Mouse (Mus musculus): ENCODE data around the gene Lepr. TPM values are rescaled to one million over a fixed set of nuclear protein-coding genes. Genes with fewer than 3 reads are reported as not detected.

Gene Lepr
- polyA plus RNA-seq, 1 experiment from 2014 or later, result 9.7 TPM

DNA sequence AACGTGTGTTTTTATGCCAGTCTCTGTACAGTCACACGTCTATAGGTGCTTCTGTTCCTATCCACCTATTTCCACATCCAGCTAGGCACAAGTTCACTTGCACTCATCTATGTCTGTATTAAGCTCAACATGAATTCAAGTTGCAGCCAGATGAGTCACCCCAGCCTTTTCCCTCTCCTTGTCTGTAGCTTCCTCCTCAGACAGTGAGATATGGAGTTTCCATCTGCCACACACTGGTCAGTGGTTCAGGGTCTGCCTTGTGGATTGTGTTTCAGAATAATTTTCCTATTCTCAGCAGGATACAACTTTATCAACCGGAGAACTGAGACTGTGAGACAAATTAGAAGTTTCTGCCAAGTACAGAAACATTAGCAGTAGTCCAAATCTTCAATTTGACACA is 20.0 kb upstream of the Lepr start:
- 82% methylated on average over 3 of the region's 3 CpGs for WGBS
- H3K9me3 ChIP-seq (replicated peaks), result no peaks in the 10 kb centered on the region
- H3K9ac ChIP-seq, result no peak overlapping the region

DNA sequence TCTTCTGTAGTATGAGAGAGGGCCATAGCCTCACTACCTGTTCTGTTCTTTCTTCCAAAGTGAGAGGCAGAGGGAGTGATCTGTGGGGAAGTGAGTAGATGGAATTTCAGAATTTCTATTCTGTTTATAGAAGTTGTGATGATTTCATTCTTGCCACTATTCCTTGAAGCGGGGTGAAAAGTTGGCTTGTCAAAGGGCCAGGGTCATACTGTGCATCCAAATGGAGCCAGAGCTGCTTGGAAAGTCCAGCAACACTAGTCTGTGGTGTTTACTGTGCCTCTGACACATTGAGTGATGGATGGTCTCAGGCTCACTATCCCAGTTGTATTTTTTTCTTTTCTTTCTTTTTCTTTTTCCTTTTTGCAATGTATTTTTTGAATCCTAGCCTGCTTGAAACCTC is 17.8 kb upstream of the Lepr start:
- Histone ChIP-seq H3K27me3 (no peaks in the 10 kb centered on the region), H3K4me3 (no peak overlapping the region), H3K4me1 (no peaks in the 10 kb centered on the region), H3K27ac (no peak overlapping the region), H3K36me3 (no peaks in the 10 kb centered on the region), H3K9me3 (replicated peaks) (no peaks in the 10 kb centered on the region), H3K9ac (no peak overlapping the region), H3K4me2 (replicated peaks) (no peak overlapping the region)
- no peak for ATAC-seq (ENCODE audit: low FRiP score)
- WGBS, result 87% methylated on average over 1 of the region's 1 CpGs

More for the DNA sequence above, 20.0 kb upstream of the Lepr start:
- Histone ChIP-seq H3K27me3 (no peaks in the 10 kb centered on the region), H3K4me3 (no peak overlapping the region), H3K4me1 (no peaks in the 10 kb centered on the region), H3K27ac (no peak overlapping the region), H3K36me3 (no peaks in the 10 kb centered on the region), H3K4me2 (replicated peaks) (no peak overlapping the region)
- ATAC-seq (ENCODE audit: low FRiP score), result no peak

DNA sequence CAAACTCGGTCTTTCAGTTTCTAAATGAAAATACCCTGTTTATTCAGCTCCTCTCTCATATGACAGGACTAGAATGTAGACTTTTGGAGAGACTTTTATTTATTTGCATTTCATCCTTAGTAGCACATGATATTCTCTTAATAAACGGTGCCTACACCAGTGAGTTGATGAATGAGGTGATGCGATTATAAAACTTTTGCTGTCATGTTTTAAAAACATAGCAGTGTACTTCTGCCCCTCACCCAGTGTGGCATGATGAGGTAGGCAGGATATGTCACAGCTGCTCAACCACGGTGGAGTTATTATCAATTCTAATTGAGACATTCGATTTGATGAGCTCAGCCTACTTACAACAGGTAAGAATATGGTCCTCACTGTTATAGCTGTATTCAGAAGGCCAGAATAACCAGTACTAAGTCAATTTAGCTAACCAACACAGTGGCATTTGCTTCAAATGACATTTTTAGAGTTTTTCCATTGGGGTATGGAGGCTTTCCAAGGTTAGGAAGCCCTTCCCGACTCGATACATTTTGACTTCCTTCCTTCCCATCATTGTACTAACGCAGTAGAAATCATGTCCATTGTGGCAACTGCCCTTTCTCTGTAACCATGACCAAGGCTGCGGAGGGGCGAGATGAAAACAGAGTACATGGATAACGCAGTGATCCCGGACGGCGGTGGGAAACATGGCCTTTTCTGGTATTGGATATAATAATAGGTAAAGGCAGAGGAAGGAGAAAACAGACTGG is 16.1 kb upstream of the Lepr start:
- H3K27ac ChIP-seq, result no peak overlapping the region
- H3K4me1 ChIP-seq, result no peaks in the 10 kb centered on the region
- no peak overlapping the region for H3K9ac ChIP-seq
- H3K36me3 ChIP-seq, result no peaks in the 10 kb centered on the region
- H3K4me2 ChIP-seq (replicated peaks), result no peak overlapping the region
- H3K9me3 ChIP-seq (replicated peaks), result no peaks in the 10 kb centered on the region
- 93% methylated on average over 14 of the region's 14 CpGs for WGBS
- H3K4me3 ChIP-seq, result no peak overlapping the region
- ATAC-seq (ENCODE audit: low FRiP score), result no peak
- H3K27me3 ChIP-seq, result no peaks in the 10 kb centered on the region

DNA sequence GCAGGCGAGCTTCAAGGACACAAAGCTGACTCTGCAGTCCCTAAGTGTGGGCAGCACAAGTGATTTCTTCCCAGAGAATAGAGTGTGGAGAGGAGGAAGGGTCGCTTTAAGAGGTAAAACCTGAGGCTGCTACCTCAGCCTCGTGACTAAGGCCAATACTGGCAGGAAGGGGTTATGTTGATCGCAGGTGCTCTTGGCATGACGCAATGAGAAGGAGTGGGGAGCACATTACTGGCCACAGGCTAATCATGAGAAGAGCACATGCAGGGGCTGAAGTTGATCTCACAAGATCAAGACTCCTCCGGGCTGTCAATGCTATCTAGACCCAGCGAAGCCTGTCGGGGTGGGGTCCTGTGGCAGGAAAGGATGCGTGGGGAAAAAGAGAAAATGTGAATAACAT is 11.9 kb upstream of the Lepr start:
- no peak overlapping the region for H3K27ac ChIP-seq
- H3K9ac ChIP-seq, result no peak overlapping the region
- no peak overlapping the region for H3K4me2 ChIP-seq (replicated peaks)
- H3K4me3 ChIP-seq, result no peak overlapping the region
- no peaks in the 10 kb centered on the region for H3K4me1 ChIP-seq
- no peaks in the 10 kb centered on the region for H3K9me3 ChIP-seq (replicated peaks)
- H3K36me3 ChIP-seq, result no peaks in the 10 kb centered on the region
- no peaks in the 10 kb centered on the region for H3K27me3 ChIP-seq
- WGBS, result 82% methylated on average over 9 of the region's 9 CpGs
- ATAC-seq (ENCODE audit: low FRiP score), result no peak

DNA sequence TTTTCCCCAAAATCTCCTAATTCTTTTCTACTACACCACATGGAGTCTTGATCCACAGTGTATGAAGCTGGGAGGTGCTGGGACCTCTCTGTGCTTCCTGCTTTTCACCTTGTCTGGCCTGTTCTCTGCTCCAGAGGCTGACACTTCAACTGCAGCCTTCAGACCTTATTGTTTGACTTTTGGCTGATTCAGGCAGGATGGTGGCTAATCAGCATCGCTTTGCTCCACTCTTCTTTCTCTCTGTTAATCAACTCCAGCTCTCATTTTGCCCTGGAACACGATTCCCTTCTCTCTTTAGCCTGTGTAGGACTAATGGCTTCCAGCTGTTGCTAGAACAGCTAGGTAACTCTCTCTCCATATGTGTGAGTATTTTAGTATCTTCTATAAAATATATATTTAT is 10.0 kb upstream of the Lepr start:
- Histone ChIP-seq H3K27me3 (no peaks in the 10 kb centered on the region), H3K9me3 (replicated peaks) (no peaks in the 10 kb centered on the region), H3K4me1 (no peaks in the 10 kb centered on the region), H3K27ac (no peak overlapping the region), H3K4me3 (no peak overlapping the region), H3K9ac (no peak overlapping the region), H3K36me3 (no peaks in the 10 kb centered on the region), H3K4me2 (replicated peaks) (no peak overlapping the region)
- 53% methylated on average over 2 of the region's 2 CpGs for WGBS
- no peak for ATAC-seq (ENCODE audit: low FRiP score)

DNA sequence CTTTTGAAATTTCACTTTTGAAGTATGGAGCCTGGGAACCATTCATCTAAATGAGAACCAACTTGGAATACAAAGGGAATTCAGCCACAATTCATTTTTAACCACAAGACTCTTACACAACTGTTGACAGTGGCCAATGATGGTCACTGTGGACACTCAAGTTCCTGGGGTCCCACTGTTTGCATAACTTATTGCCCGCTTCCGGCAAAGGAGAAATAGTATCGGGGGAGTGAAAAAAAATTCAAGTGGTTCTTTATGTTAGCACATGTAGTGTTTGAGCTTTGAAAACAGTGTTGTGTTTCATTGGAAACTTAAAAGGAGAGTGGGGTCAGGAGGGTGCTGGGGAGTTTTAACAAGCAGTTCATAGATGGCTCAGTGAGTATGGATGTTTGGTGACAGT is 9.3 kb upstream of the Lepr start:
- no peaks in the 10 kb centered on the region for H3K9me3 ChIP-seq (replicated peaks)
- no peak overlapping the region for H3K9ac ChIP-seq
- no peak overlapping the region for H3K4me3 ChIP-seq
- WGBS, result 69% methylated on average over 3 of the region's 3 CpGs
- ATAC-seq (ENCODE audit: low FRiP score), result no peak
- no peaks in the 10 kb centered on the region for H3K36me3 ChIP-seq
- H3K27ac ChIP-seq, result no peak overlapping the region
- H3K4me1 ChIP-seq, result no peaks in the 10 kb centered on the region
- no peaks in the 10 kb centered on the region for H3K27me3 ChIP-seq
- H3K4me2 ChIP-seq (replicated peaks), result no peak overlapping the region

DNA sequence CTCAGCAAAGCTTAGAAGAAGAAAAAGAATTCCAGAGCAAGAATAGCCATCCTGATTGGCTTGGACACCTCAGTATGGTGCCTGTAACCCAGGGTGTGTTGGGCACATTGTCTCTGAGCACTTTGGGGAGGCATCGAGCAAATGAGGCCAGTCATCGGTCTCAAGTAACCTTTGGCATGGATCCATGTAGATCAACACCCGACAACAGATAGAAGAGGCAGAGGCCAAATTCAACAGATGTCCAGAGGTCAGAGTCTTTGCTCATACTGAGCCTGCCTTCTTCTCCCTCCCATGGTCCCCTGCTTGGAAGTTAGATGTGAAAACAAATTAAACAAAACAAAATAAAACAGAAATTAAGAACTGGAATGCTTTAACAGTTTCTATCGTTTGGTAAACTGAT is 6.8 kb upstream of the Lepr start:
- H3K27me3 ChIP-seq, result no peaks in the 10 kb centered on the region

DNA sequence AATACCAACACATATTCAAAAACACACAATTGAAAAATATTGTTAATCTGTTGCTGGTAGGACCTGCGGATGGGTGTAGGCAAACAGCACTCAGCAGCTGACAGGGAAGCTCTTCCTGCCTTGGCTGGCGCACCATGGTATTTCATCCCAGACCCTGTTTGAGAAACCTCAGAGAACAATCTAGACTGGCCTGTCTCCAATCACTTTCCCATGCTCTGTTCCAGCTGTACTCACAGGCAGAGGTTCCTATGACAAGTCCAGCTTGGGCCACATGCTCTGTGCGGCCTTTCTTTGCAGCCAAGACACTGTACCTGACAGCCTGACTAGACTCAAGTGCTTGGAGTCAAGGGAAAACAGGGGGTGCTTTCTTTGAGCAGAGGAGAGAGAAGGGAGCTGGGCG is 6.1 kb upstream of the Lepr start:
- WGBS, result 93% methylated on average over 4 of the region's 4 CpGs
- ATAC-seq (ENCODE audit: low FRiP score), result no peak
- Histone ChIP-seq H3K9me3 (replicated peaks) (no peaks in the 10 kb centered on the region), H3K36me3 (no peaks in the 10 kb centered on the region), H3K4me2 (replicated peaks) (no peak overlapping the region), H3K9ac (no peak overlapping the region), H3K27ac (no peak overlapping the region), H3K27me3 (peaks cover 3% of the 10 kb centered on the region; the same call in 1 of the 2 replicates), H3K4me1 (no peaks in the 10 kb centered on the region), H3K4me3 (no peak overlapping the region)

More for the DNA sequence above, 6.8 kb upstream of the Lepr start:
- Histone ChIP-seq H3K4me3 (no peak overlapping the region), H3K4me1 (no peaks in the 10 kb centered on the region), H3K36me3 (no peaks in the 10 kb centered on the region), H3K27ac (no peak overlapping the region), H3K4me2 (replicated peaks) (no peak overlapping the region), H3K9me3 (replicated peaks) (no peaks in the 10 kb centered on the region), H3K9ac (no peak overlapping the region)
- no peak for ATAC-seq (ENCODE audit: low FRiP score)
- 64% methylated on average over 4 of the region's 4 CpGs for WGBS

DNA sequence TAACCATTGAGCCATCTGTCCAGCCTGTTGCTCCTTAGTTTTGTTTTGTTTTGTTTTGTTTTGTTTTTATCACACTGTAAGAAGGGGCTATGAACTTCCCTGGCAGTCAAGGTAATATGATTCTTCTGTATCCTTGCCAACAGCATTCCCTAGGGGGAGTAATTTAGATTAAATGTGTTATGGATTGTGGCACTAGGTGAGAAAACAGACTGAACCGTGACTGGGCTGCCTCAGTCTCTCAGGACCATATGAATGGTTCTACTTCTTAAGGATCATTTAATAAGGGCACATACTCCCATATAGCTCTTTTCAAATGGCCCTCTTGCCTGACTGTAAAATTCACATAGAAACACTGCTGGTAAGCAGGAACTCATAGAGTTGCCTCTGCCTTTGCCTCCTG is 4.6 kb upstream of the Lepr start:
- H3K4me1 ChIP-seq, result peaks cover 5% of the 10 kb centered on the region
- WGBS, result 71% methylated on average over 1 of the region's 1 CpGs

DNA sequence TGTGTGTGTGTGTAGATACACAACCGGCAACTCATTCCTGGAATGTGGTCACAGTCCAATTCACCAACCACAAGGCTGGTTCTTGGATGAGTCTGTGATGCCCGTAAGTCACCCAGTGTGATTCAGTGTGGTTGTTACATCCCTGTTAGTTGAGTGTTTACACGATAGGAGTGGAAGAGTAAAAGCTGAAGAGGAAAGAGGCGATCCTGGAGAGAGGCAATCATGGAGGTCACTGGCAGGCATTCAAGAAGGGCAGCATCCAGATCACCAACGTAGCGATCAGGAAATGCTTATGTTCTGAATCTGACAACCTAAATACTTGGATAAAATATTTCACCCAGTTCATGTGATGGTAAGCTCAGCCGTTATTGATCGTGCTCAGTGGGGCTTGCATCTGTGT is 1.9 kb upstream of the Lepr start:
- no peak for ATAC-seq (ENCODE audit: low FRiP score)
- Histone ChIP-seq H3K9ac (no peak overlapping the region), H3K36me3 (no peaks in the 10 kb centered on the region), H3K9me3 (replicated peaks) (no peaks in the 10 kb centered on the region), H3K4me1 (peaks cover 10% of the 10 kb centered on the region), H3K4me3 (no peak overlapping the region), H3K27ac (no peak overlapping the region), H3K27me3 (peaks cover 26% of the 10 kb centered on the region), H3K4me2 (replicated peaks) (no peak overlapping the region)
- 88% methylated on average over 8 of the region's 8 CpGs for WGBS

More for the DNA sequence above, 4.6 kb upstream of the Lepr start:
- Histone ChIP-seq H3K36me3 (no peaks in the 10 kb centered on the region), H3K4me2 (replicated peaks) (no peak overlapping the region), H3K9me3 (replicated peaks) (no peaks in the 10 kb centered on the region), H3K27ac (no peak overlapping the region), H3K9ac (no peak overlapping the region), H3K27me3 (peaks cover 18% of the 10 kb centered on the region), H3K4me3 (no peak overlapping the region)
- ATAC-seq (ENCODE audit: low FRiP score), result no peak

DNA sequence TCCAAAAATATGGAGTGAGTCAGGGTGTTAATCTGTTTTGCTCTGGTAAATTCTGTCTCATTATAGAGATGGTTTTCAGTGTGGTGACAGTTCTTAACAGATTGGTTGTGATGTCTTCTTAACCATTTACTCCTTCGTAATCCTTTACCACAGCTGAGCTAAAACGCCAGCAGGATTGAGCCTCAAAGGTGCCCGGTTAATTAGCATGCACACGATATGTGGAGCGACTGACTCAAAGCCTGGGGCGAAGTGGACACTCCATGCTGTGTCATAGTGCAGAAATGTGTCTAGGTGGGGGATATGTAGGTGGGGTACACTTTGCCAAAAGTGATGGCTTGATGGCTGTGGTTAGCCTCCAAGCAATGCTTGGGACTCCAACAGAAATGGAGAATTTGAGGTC is 1.4 kb upstream of the Lepr start:
- Histone ChIP-seq H3K4me3 (no peak overlapping the region), H3K27me3 (peaks cover 26% of the 10 kb centered on the region), H3K9me3 (replicated peaks) (no peaks in the 10 kb centered on the region), H3K4me2 (replicated peaks) (no peak overlapping the region), H3K9ac (no peak overlapping the region), H3K27ac (no peak overlapping the region), H3K36me3 (no peaks in the 10 kb centered on the region), H3K4me1 (peaks cover 10% of the 10 kb centered on the region)
- WGBS, result 81% methylated on average over 6 of the region's 6 CpGs
- ATAC-seq (ENCODE audit: low FRiP score), result no peak

DNA sequence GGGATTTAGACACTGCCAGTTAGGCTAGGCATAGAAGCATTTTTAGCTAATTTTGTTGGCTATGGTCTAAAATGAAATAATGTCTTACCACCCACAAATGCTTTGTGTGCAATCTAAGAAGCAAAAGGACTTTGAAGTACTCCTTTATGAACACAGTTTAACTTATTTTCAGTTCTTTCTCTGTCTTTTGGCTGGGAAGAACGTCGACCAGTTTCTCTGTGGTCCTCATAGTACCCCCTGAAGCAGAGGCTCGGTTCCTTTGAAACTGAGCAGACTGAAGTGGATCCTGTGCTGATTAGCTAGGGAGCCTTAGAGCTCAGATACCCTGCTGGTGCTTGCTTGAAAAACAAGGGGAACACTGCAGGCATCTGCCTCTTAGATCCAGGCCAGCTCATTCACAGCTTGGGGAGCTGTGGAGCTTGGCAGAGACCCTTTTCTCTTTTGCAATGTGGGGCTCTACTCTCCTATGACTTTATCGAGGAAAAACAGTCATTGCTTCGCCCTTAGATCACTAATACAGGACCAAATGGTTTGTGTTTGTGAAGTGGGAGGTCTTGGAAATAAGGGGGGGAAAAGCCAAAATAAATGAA is 1.9 kb downstream of the Lepr start:
- Histone ChIP-seq H3K9ac (no peak overlapping the region), H3K9me3 (replicated peaks) (no peaks in the 10 kb centered on the region), H3K4me3 (no peak overlapping the region), H3K36me3 (no peaks in the 10 kb centered on the region), H3K27ac (no peak overlapping the region), H3K27me3 (peaks cover 26% of the 10 kb centered on the region), H3K4me1 (peaks cover 10% of the 10 kb centered on the region), H3K4me2 (replicated peaks) (no peak overlapping the region)
- no peak for ATAC-seq (ENCODE audit: low FRiP score)
- WGBS, result 4% methylated on average over 5 of the region's 5 CpGs

DNA sequence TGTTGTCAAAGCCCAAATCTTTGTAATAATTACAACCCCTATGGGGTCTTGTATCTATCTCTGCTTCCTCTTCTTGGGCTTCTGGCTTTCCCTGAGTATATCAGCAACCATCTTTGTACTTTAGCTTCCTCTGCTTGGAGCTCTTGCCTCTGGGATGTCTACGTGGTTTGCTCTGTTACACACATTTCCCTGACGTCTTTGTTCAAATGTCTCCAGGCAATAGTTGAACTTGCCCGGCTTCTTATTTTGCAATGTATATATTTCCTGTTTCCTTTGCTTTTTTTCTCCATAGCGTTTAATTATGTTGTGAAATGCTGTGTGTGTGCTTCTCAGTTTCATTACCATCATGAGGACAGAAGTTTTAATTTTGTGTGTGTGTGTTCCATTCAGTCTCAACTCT is 4.5 kb downstream of the Lepr start:
- Histone ChIP-seq H3K4me1 (peaks cover 10% of the 10 kb centered on the region), H3K4me2 (replicated peaks) (no peak overlapping the region), H3K4me3 (no peak overlapping the region), H3K27me3 (peaks cover 17% of the 10 kb centered on the region), H3K36me3 (no peaks in the 10 kb centered on the region), H3K27ac (no peak overlapping the region), H3K9ac (no peak overlapping the region), H3K9me3 (replicated peaks) (no peaks in the 10 kb centered on the region)
- no peak for ATAC-seq (ENCODE audit: low FRiP score)
- WGBS, result 87% methylated on average over 4 of the region's 4 CpGs
